Mouse (Mus musculus): ENCODE data around the gene Shisal2b.
"Not testable (repeated sequence)": the region's sequence is repeated elsewhere in the genome, so short reads cannot be mapped to it uniquely, and the experiment has no call there.

Gene Shisal2b

GRCm38 (mm10) chr13:104863127-104863979 is at the start of gene Shisal2b:
Gene Shisal2b (minus strand): TSS chr13:104863893.
- peak; percentile 82 for DNase-seq

GRCm38 (mm10) chr13:104911626-104912025 is 47.9 kb upstream of the Shisal2b start:
- not testable (repeated sequence) for DNase-seq

GRCm38 (mm10) chr13:104911006-104911405 is 47.3 kb upstream of the Shisal2b start:
- DNase-seq = not testable (repeated sequence)

- peak; percentile 66 for DNase-seq
These were observed 45.0 kb upstream of the Shisal2b start for GRCm38 (mm10) chr13:104908691-104909090.

- DNase-seq = peak; percentile 19
These were observed 31.1 kb upstream of the Shisal2b start for GRCm38 (mm10) chr13:104894771-104895170.

GRCm38 (mm10) chr13:104892337-104892736 is 28.6 kb upstream of the Shisal2b start:
- DNase-seq = peak; percentile 31

- peak; percentile 61 for DNase-seq
These were observed 22.8 kb upstream of the Shisal2b start for GRCm38 (mm10) chr13:104886308-104887032.

- DNase-seq = peak; percentile 59
These were observed 20.0 kb upstream of the Shisal2b start for GRCm38 (mm10) chr13:104883566-104884249.

- DNase-seq = peak; percentile 58
These were observed 14.8 kb upstream of the Shisal2b start for GRCm38 (mm10) chr13:104878508-104878907.

- DNase-seq = no peak
These were observed 6.2 kb upstream of the Shisal2b start for GRCm38 (mm10) chr13:104869907-104870306.

- DNase-seq = peak; percentile 12
These were observed 3.0 kb upstream of the Shisal2b start for GRCm38 (mm10) chr13:104866726-104867125.

- DNase-seq = peak; percentile 52
These were observed 10.0 kb downstream of the Shisal2b start for GRCm38 (mm10) chr13:104853645-104854044.

- peak; percentile 65 for DNase-seq
These were observed 20.2 kb downstream of the Shisal2b start for GRCm38 (mm10) chr13:104843295-104844089.

- DNase-seq = peak; percentile 29
These were observed 21.8 kb downstream of the Shisal2b start for GRCm38 (mm10) chr13:104841937-104842336.

GRCm38 (mm10) chr13:104837628-104838027 is 26.1 kb downstream of the Shisal2b start:
- peak; percentile 70 for DNase-seq

GRCm38 (mm10) chr13:104832811-104833210 is 30.9 kb downstream of the Shisal2b start:
- no peak for DNase-seq

- DNase-seq = no peak
These were observed 38.2 kb downstream of the Shisal2b start for GRCm38 (mm10) chr13:104825470-104825869.

GRCm38 (mm10) chr13:104822411-104822838 is 41.3 kb downstream of the Shisal2b start:
- no peak for DNase-seq

GRCm38 (mm10) chr13:104821908-104822307 is 41.8 kb downstream of the Shisal2b start:
- no peak for DNase-seq

- DNase-seq = peak; percentile 53
These were observed 42.5 kb downstream of the Shisal2b start for GRCm38 (mm10) chr13:104821192-104821591.

GRCm38 (mm10) chr13:104817696-104818095 is 46.0 kb downstream of the Shisal2b start:
- DNase-seq = no peak

Measured in heart, adult 11 months (tissue).